Mouse (Mus musculus): ENCODE measurements around the gene Myadml2. TPM values are rescaled to one million over a fixed set of nuclear protein-coding genes. Genes with fewer than 3 reads are reported as not detected.

The Myadml2 gene
- polyA plus RNA-seq, 1 experiment, result 3.1 TPM

DNA sequence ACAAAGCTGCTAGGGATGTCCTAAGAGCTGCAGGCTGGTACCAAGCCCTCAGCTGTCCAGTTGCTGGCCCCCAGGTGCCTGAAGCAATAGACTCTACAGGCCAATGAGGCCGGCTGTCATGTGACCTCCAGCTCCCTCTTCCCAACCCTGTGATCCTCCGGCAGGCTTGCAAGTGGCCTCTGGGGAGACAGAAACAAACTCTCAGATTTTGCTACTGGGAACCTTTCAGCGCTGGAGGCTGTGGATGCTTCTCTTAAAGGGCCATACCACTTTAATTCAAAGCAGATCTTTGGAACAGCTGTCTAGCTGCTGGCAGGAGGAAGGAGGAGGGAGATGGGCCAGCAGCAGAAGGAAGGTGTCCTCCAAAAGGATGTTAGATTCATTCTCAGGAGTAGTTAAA lies 18.7 kb upstream of the Myadml2 start:
- 19% methylated on average over 3 of the region's 3 CpGs for WGBS
- Histone ChIP-seq H3K4me1 (ENCODE audit: control insufficient read depth, insufficient read depth, low read length) (no peaks in the 10 kb centered on the region), H3K4me3 (replicated peaks; ENCODE audit: extremely low read depth, low read depth, low read length) (no peak overlapping the region)
- DNase-seq, result no peak
- TF ChIP-seq POLR2A (IDR thresholded peaks at IDR 0.05; ENCODE audit: borderline replicate concordance, extremely low read depth, low read depth, low read length), result no peak
- TF ChIP-seq CTCF (IDR thresholded peaks at IDR 0.05; ENCODE audit: insufficient read depth, low read length), result no peak

DNA sequence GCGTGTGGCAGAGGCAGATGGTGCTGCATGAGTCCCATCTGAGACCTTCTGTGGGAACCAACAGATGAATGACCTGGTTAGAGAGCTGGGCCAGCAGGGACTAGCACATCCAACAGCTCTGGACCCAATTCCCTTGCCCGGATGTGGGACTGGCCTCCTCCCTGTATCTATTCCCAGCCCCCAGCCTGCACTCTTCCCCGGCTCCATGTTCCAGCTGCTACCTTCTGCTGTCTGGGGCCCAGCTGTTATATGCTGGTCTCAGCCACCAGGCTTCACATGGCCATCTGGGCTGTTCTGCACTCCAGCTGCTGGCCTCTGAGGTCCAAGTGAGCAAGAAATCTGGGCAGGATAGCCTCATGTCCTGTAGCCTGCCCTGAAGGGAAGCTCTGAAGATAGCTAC lies 17.4 kb upstream of the Myadml2 start:
- DNase-seq, result no peak
- WGBS, result 74% methylated on average over 3 of the region's 3 CpGs
- Histone ChIP-seq H3K4me1 (ENCODE audit: control insufficient read depth, insufficient read depth, low read length) (no peaks in the 10 kb centered on the region), H3K4me3 (replicated peaks; ENCODE audit: extremely low read depth, low read depth, low read length) (no peak overlapping the region)
- no peak for TF ChIP-seq CTCF (IDR thresholded peaks at IDR 0.05; ENCODE audit: insufficient read depth, low read length)
- TF ChIP-seq POLR2A (IDR thresholded peaks at IDR 0.05; ENCODE audit: borderline replicate concordance, extremely low read depth, low read depth, low read length), result no peak

GRCm38 (mm10) chr11:120663714-120664113 lies 15.8 kb upstream of the Myadml2 start:
- WGBS, result 89% methylated on average over 5 of the region's 5 CpGs
- no peak overlapping the region for H3K4me3 ChIP-seq (replicated peaks; ENCODE audit: extremely low read depth, low read depth, low read length)
- no peak for DNase-seq
- H3K4me1 ChIP-seq (ENCODE audit: control insufficient read depth, insufficient read depth, low read length), result 0 out of 2 replicates have a peak, but pooled peaks cover 2% of the 10 kb centered on the region
- TF ChIP-seq CTCF (IDR thresholded peaks at IDR 0.05; ENCODE audit: insufficient read depth, low read length) (no peak), POLR2A (IDR thresholded peaks at IDR 0.05; ENCODE audit: borderline replicate concordance, extremely low read depth, low read depth, low read length) (no peak)

GRCm38 (mm10) chr11:120662759-120663158 lies 14.8 kb upstream of the Myadml2 start:
- TF ChIP-seq CTCF (IDR thresholded peaks at IDR 0.05; ENCODE audit: insufficient read depth, low read length) (no peak), POLR2A (IDR thresholded peaks at IDR 0.05; ENCODE audit: borderline replicate concordance, extremely low read depth, low read depth, low read length) (no peak)
- no peak for DNase-seq
- 35% methylated on average over 6 of the region's 6 CpGs for WGBS
- 0 out of 2 replicates have a peak, but pooled peaks cover 2% of the 10 kb centered on the region for H3K4me1 ChIP-seq (ENCODE audit: control insufficient read depth, insufficient read depth, low read length)
- no peak overlapping the region for H3K4me3 ChIP-seq (replicated peaks; ENCODE audit: extremely low read depth, low read depth, low read length)

GRCm38 (mm10) chr11:120661076-120661460 lies 13.1 kb upstream of the Myadml2 start, which contains the start of gene Notum:
TSS of gene Notum (minus strand) at chr11:120661175.
- DNase-seq, result no peak
- TF ChIP-seq POLR2A (IDR thresholded peaks at IDR 0.05; ENCODE audit: borderline replicate concordance, extremely low read depth, low read depth, low read length) (no peak), CTCF (IDR thresholded peaks at IDR 0.05; ENCODE audit: insufficient read depth, low read length) (no peak)
- 2% methylated on average over 35 of the region's 35 CpGs for WGBS
- 0 out of 2 replicates have a peak, but pooled peaks cover 2% of the 10 kb centered on the region for H3K4me1 ChIP-seq (ENCODE audit: control insufficient read depth, insufficient read depth, low read length)
- H3K4me3 ChIP-seq (replicated peaks; ENCODE audit: extremely low read depth, low read depth, low read length), result peak within 1 kb of the TSS; percentile 42

- WGBS, result under 1% methylated on average over 94 of the region's 95 CpGs
- peak; percentile 35 for DNase-seq
- Histone ChIP-seq H3K4me1 (ENCODE audit: control insufficient read depth, insufficient read depth, low read length) (0 out of 2 replicates have a peak, but pooled peaks cover 2% of the 10 kb centered on the region), H3K4me3 (replicated peaks; ENCODE audit: extremely low read depth, low read depth, low read length) (peak overlapping the region; percentile 42)
- TF ChIP-seq CTCF (IDR thresholded peaks at IDR 0.05; ENCODE audit: insufficient read depth, low read length) (no peak), POLR2A (IDR thresholded peaks at IDR 0.05; ENCODE audit: borderline replicate concordance, extremely low read depth, low read depth, low read length) (no peak)
Observed at GRCm38 (mm10) chr11:120660301-120661075, 12.5 kb upstream of the Myadml2 start.

DNA sequence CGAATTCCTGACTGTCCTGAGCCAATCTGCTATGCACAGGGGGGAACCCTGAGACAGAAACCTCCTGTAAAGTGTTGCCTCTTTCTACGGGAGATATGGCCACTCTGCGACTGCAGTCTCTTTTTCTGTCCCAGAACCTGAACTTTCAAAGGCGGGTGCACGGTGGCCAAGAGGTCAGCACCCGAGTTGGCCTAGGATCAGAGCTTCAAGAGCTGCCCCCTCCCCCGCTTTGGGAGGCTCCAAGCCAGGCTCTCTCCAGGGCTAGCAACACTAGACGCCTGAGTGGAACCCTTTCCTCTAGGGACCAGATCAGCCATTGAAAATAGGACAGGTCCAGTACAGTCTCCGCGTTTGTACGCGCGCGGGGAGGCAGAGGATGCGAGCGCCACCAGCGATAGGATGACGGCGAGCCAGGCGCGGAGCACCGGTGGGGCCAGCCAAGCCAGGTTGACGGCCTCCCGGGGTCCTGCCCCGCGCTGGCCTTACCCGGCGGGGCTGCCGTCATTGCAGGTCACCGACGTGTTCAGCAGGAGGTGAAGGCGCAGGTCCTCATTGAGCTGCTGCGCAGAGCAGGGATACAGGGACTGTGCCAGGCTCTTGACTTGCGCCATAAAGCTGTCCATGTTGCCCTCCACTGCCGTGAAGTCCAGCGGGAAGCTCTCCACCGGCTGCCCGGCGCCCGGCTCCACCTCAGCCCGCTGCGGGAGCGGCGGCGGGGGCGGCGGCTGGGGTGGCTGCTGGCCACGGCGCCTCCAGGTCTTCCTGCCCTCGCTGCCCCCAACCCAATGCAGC lies 11.7 kb upstream of the Myadml2 start:
- TF ChIP-seq CTCF (IDR thresholded peaks at IDR 0.05; ENCODE audit: insufficient read depth, low read length), result no peak
- TF ChIP-seq POLR2A (IDR thresholded peaks at IDR 0.05; ENCODE audit: borderline replicate concordance, extremely low read depth, low read depth, low read length), result no peak
- peak; percentile 48 for DNase-seq
- Histone ChIP-seq H3K4me3 (replicated peaks; ENCODE audit: extremely low read depth, low read depth, low read length) (peak overlapping the region; percentile 42), H3K4me1 (ENCODE audit: control insufficient read depth, insufficient read depth, low read length) (0 out of 2 replicates have a peak, but pooled peaks cover 2% of the 10 kb centered on the region)
- 3% methylated on average over 50 of the region's 50 CpGs for WGBS

GRCm38 (mm10) chr11:120658876-120659410 lies 11.0 kb upstream of the Myadml2 start:
- no peak overlapping the region for H3K4me3 ChIP-seq (replicated peaks; ENCODE audit: extremely low read depth, low read depth, low read length)
- 0 out of 2 replicates have a peak, but pooled peaks cover 2% of the 10 kb centered on the region for H3K4me1 ChIP-seq (ENCODE audit: control insufficient read depth, insufficient read depth, low read length)
- no peak for TF ChIP-seq POLR2A (IDR thresholded peaks at IDR 0.05; ENCODE audit: borderline replicate concordance, extremely low read depth, low read depth, low read length)
- TF ChIP-seq CTCF (IDR thresholded peaks at IDR 0.05; ENCODE audit: insufficient read depth, low read length), result peak; percentile 66
- peak; percentile 83 for DNase-seq
- 5% methylated on average over 24 of the region's 24 CpGs for WGBS

- TF ChIP-seq CTCF (IDR thresholded peaks at IDR 0.05; ENCODE audit: insufficient read depth, low read length) (no peak), POLR2A (IDR thresholded peaks at IDR 0.05; ENCODE audit: borderline replicate concordance, extremely low read depth, low read depth, low read length) (no peak)
- H3K4me3 ChIP-seq (replicated peaks; ENCODE audit: extremely low read depth, low read depth, low read length), result no peak overlapping the region
- WGBS, result 86% methylated on average over 4 of the region's 4 CpGs
- no peak for DNase-seq
- H3K4me1 ChIP-seq (ENCODE audit: control insufficient read depth, insufficient read depth, low read length), result 0 out of 2 replicates have a peak, but pooled peaks cover 2% of the 10 kb centered on the region
Observed at GRCm38 (mm10) chr11:120657301-120657700, 9.3 kb upstream of the Myadml2 start.
